Mouse (Mus musculus) adrenal gland, postnatal 4 days (tissue): ENCODE data around the gene Pola1. TPM values are rescaled to one million over a fixed set of nuclear protein-coding genes. Genes with fewer than 3 reads are reported as not detected.

Experiments used
- DNase-seq, 2 experiments: peaks; one replicate each; pipeline ENCODE4 v3.0.0; 2021 to 2022; ENCODE audit warnings: low spot score in 2 of 2, mixed read lengths in 2 of 2
- total RNA-seq, 2 experiments: library from RNA; stranded (reverse); gene quantifications; 2 replicates each; pipeline ENCODE4 v1.2.3; 2021

Gene Pola1
- total RNA-seq, 2 experiments from 2014 or later = 17.8 to 25.5 TPM

- DNase-seq = no peak
Measured at GRCm38 (mm10) chrX:93289851-93290380, 342.0 kb downstream of the Pola1 start.

- no peak for DNase-seq
Measured at GRCm38 (mm10) chrX:93289076-93289475, 342.9 kb downstream of the Pola1 start.

GRCm38 (mm10) chrX:93288339-93288738 is 343.6 kb downstream of the Pola1 start:
- no peak for DNase-seq

GRCm38 (mm10) chrX:93286291-93286893 is 345.6 kb downstream of the Pola1 start, which contains the start of gene Arx:
Gene Arx, plus strand, starts transcription at chrX:93286445.
- peak; percentile 6 to 12 for DNase-seq

- no peak for DNase-seq
Measured at GRCm38 (mm10) chrX:93285091-93285490, 346.9 kb downstream of the Pola1 start.

- no peak for DNase-seq
Measured at GRCm38 (mm10) chrX:93281756-93282155, 350.2 kb downstream of the Pola1 start.

- peak; percentile 15 to 17 for DNase-seq
Measured at GRCm38 (mm10) chrX:93281028-93281723, 350.8 kb downstream of the Pola1 start.

- no peak for DNase-seq
Measured at GRCm38 (mm10) chrX:93279940-93280339, 352.0 kb downstream of the Pola1 start.

GRCm38 (mm10) chrX:93275689-93276088 is 356.3 kb downstream of the Pola1 start:
- DNase-seq = no peak

Other genes with a start within 250 kb of the Pola1 start
- 1 to 10 TPM; 2.3 to 3.3 TPM for gene Pcyt1b, start 22.7 kb upstream of the Pola1 start, total RNA-seq
- gene Pdk3, start 200.0 kb upstream of the Pola1 start, total RNA-seq = 10 to 100 TPM; 24.4 to 26.2 TPM